Mouse (Mus musculus) G1E (cell line): ENCODE measurements at regions not wholly inside any gene's neighbourhood (a gene's known extent, or its start where the extent isn't known, plus 50 kb on each side); places are given as distances from the start of the nearest gene placed in this dataset.

Experiments used
- CTCF ChIP-seq: IDR thresholded peaks from 2 replicates; pipeline ENCODE4 v1.5.1; 2012; ENCODE audit warnings: low read depth, low read length, inconsistent platforms, mixed read lengths
- GATA1 ChIP-seq: IDR thresholded peaks from 2 replicates; pipeline ENCODE4 v1.6.1; 2012; ENCODE audit warnings: borderline replicate concordance, low read length, inconsistent platforms, mixed read lengths
- GATA2 ChIP-seq: IDR thresholded peaks from 2 replicates; pipeline ENCODE4 v1.6.1; 2012; ENCODE audit warnings: low read depth, low read length, inconsistent platforms, borderline replicate concordance
- POLR2AphosphoS5 ChIP-seq: IDR thresholded peaks from 2 replicates; pipeline ENCODE4 v1.6.1; 2012; ENCODE audit warnings: low read depth, low read length, inconsistent platforms; ENCODE audit not compliant: insufficient replicate concordance
- TAL1 ChIP-seq: conservative IDR thresholded peaks from 2 replicates; pipeline ENCODE4 v1.6.1; 2012; ENCODE audit warnings: low read depth, low read length, inconsistent platforms, mixed read lengths

- TF ChIP-seq CTCF (no peak), POLR2AphosphoS5 (no peak), GATA1 (no peak), GATA2 (no peak), TAL1 (no peak)
Measured at GRCm38 (mm10) chr9:48066730-48067345, 95.0 kb upstream of the Nxpe4 start.
